Mouse (Mus musculus): ENCODE measurements around the gene Olfr860.
"Not testable (repeated sequence)": the region's sequence is repeated elsewhere in the genome, so short reads cannot be mapped to it uniquely, and the experiment has no call there.

The Olfr860 gene

GRCm38 (mm10) chr9:19849647-19850046, at the start of gene Olfr860:
Gene Olfr860 (minus strand): TSS chr9:19849747.
- DNase-seq (ENCODE audit: low spot score in 2 of 2) = no peak

- no peak for DNase-seq (ENCODE audit: low spot score in 2 of 2)
These were observed 38.4 kb upstream of the Olfr860 start, which contains the start of gene Olfr862 for GRCm38 (mm10) chr9:19887904-19888303. Gene Olfr862 (minus strand): TSS chr9:19888004.

DNA sequence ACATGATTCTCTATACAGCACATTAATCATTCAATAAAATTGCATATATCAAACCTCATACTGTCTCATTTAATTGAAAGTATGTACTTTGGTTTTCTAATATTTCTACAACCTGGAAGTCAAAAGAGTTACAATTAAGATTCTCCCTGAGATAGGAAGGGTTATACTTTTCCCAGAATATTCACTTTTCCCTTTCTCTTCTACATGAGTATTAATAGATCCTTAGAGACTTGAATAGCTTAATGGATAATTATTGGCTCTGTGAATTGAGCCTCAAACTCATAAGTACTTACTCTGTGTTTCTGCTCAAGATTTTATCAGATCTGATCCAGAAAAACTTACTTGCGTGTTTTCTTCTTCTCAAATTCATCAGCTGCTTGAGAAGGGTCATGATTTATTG, 44.9 kb downstream of the Olfr860 start, which contains the start of gene Olfr859:
Gene Olfr859 (plus strand): TSS at position 301 of the 400 bp plus-strand sequence.
- DNase-seq (ENCODE audit: low spot score in 2 of 2) = not testable (repeated sequence)

DNA sequence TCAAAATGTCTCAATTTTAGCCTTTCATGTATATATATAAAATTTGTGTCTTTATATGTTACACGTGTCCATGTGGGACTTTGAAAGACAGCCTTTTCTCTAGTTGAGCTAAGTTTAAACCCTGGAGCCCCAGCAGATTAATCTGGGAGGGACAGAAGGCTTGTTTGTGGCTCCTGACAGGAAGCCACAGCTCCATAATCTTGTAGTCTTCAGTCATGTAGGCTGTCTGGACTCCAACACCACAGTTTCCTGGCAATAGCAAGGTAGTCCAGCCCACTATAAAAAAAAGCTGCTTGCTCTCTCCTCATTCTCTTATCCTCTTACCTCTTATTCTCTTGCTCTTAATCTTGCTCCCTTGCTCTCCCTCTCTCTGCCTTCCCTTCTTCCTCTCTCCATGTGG, 46.5 kb downstream of the Olfr860 start:
- DNase-seq (ENCODE audit: low spot score in 2 of 2) = no peak

Measured in urinary bladder, adult 18-20 months (tissue).